Mouse (Mus musculus) MEL (cell line): ENCODE data around the gene Krt80.
A peak's percentile ranks its signal among the peaks of the same experiment; 100 is the strongest.

Source experiments
- CHD2 ChIP-seq: IDR thresholded peaks from 2 replicates; pipeline ENCODE4 v1.6.1; 2011; ENCODE audit warnings: low read length, improper control_type of control experiment
- CTCF ChIP-seq, 3 experiments: IDR thresholded peaks in 2 of 3; conservative IDR thresholded peaks in 1 of 3; 2 replicates each; pipeline ENCODE4 v1.5.1; 2011 to 2012; ENCODE audit warnings: low read length in 3 of 3, low read depth in 2 of 3, mild to moderate bottlenecking in 2 of 3, improper control_type of control experiment in 1 of 3, inconsistent platforms in 1 of 3, mixed read lengths in 1 of 3, moderate library complexity in 1 of 3; ENCODE audit not compliant: control insufficient read depth in 1 of 3, insufficient read depth in 1 of 3, poor library complexity in 1 of 3, severe bottlenecking in 1 of 3
- ELF1 ChIP-seq: IDR thresholded peaks from 2 replicates; pipeline ENCODE4 v1.6.1; 2014; ENCODE audit warnings: low read depth, mild to moderate bottlenecking, inconsistent platforms, low read length, improper control_type of control experiment, moderate library complexity
- GABPA ChIP-seq: IDR thresholded peaks from 2 replicates; pipeline ENCODE4 v1.6.1; 2012; ENCODE audit warnings: low read depth, mild to moderate bottlenecking, inconsistent platforms, low read length, improper control_type of control experiment, moderate library complexity
- MAX ChIP-seq: IDR thresholded peaks from 2 replicates; pipeline ENCODE4 v1.6.1; 2011; ENCODE audit warnings: low read length, improper control_type of control experiment
- MEF2A ChIP-seq: IDR thresholded peaks from 2 replicates; pipeline ENCODE4 v1.6.1; 2014; ENCODE audit warnings: low read depth, mild to moderate bottlenecking, inconsistent platforms, low read length, improper control_type of control experiment; ENCODE audit not compliant: poor library complexity, insufficient replicate concordance, severe bottlenecking; ENCODE audit errors: extremely low read depth
- NRF1 ChIP-seq: IDR thresholded peaks from 2 replicates; pipeline ENCODE4 v1.6.1; 2014; ENCODE audit warnings: low read depth, mild to moderate bottlenecking, inconsistent platforms, low read length, improper control_type of control experiment, moderate library complexity; ENCODE audit not compliant: poor library complexity, insufficient read depth, severe bottlenecking
- POLR2A ChIP-seq, 2 experiments: IDR thresholded peaks; 2 replicates each; pipeline ENCODE4 v1.6.1; 2011 to 2012; ENCODE audit warnings: low read length in 2 of 2, mild to moderate bottlenecking in 2 of 2, control low read depth in 1 of 2, improper control_type of control experiment in 1 of 2, low read depth in 1 of 2, moderate library complexity in 1 of 2; ENCODE audit not compliant: control insufficient read depth in 1 of 2, insufficient read depth in 1 of 2, poor library complexity in 1 of 2
- POLR2AphosphoS5 ChIP-seq: IDR thresholded peaks from 2 replicates; pipeline ENCODE4 v1.6.1; 2012; ENCODE audit warnings: low read depth, borderline replicate concordance, mild to moderate bottlenecking, inconsistent platforms, low read length, moderate library complexity, mixed read lengths
- RAD21 ChIP-seq: IDR thresholded peaks from 2 replicates; pipeline ENCODE4 v1.6.1; 2011; ENCODE audit warnings: mild to moderate bottlenecking, low read depth, low read length, improper control_type of control experiment
- USF1 ChIP-seq: IDR thresholded peaks from 2 replicates; pipeline ENCODE4 v1.6.1; 2014; ENCODE audit warnings: low read depth, mild to moderate bottlenecking, inconsistent platforms, low read length, improper control_type of control experiment, moderate library complexity
- USF2 ChIP-seq, 2 experiments: IDR thresholded peaks; 2 replicates each; pipeline ENCODE4 v1.6.1; 2011 to 2012; ENCODE audit warnings: improper control_type of control experiment in 2 of 2, low read length in 2 of 2, borderline replicate concordance in 1 of 2, inconsistent platforms in 1 of 2, low read depth in 1 of 2, mild to moderate bottlenecking in 1 of 2; ENCODE audit not compliant: insufficient read depth in 1 of 2
- ZNF384 ChIP-seq: IDR thresholded peaks from 2 replicates; pipeline ENCODE4 v1.6.1; 2012; ENCODE audit warnings: low read depth, mild to moderate bottlenecking, inconsistent platforms, low read length, improper control_type of control experiment

DNA sequence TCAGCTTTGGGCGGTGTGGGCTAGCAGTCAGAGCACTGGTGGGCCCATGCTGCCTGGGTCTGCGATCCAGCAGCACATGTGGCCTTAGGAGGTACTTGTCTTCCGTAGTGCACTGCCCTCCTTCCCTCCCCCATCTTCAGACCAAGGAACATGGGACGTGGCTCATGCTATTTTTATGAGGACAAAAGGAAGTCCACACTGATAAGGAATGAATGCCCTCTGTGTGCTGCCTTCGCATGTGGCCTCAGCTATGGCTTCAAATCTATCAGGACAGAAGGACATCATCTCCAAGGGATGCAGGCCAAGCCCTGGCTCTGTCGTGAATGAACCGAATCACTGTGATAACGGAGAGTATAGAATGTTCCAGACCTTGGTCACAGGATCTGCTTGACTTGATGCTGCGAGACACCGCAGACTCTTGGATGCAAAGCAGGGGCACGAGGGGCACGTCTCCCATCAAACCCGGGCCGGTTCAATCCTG lies 70.4 kb downstream of the Krt80 start:
- no peak for TF ChIP-seq MEF2A
- TF ChIP-seq GABPA, result no peak
- no peak for TF ChIP-seq ELF1
- no peak for TF ChIP-seq CTCF (IDR thresholded peaks at IDR 0.05 in 2 of 3, conservative IDR thresholded peaks at IDR 0.05 in 1 of 3; ENCODE audit: control insufficient read depth in 1 of 3, insufficient read depth in 1 of 3, low read depth in 2 of 3, low read length in 3 of 3, poor library complexity in 1 of 3, severe bottlenecking in 1 of 3)
- 0 out of 2 replicates have a peak, but pooled peaks have one; percentile 17 for TF ChIP-seq MAX
- no peak for TF ChIP-seq POLR2AphosphoS5
- TF ChIP-seq CHD2, result no peak
- TF ChIP-seq NRF1, result no peak
- no peak for TF ChIP-seq RAD21
- no peak for TF ChIP-seq USF2 (IDR thresholded peaks at IDR 0.05; ENCODE audit: borderline replicate concordance in 1 of 2, insufficient read depth in 1 of 2, low read depth in 1 of 2, low read length in 2 of 2)
- no peak for TF ChIP-seq POLR2A (IDR thresholded peaks at IDR 0.05; ENCODE audit: control insufficient read depth in 1 of 2, insufficient read depth in 1 of 2, low read depth in 1 of 2, low read length in 2 of 2, poor library complexity in 1 of 2)
- TF ChIP-seq USF1, result no peak
- TF ChIP-seq ZNF384, result no peak
